Mouse (Mus musculus): ENCODE measurements around the gene Exosc1.

- TF ChIP-seq FOSL1 (IDR thresholded peaks at IDR 0.05; ENCODE audit: insufficient read depth, low read length, poor library complexity, severe bottlenecking) = no peak
- TF ChIP-seq CTCF (IDR thresholded peaks at IDR 0.05; ENCODE audit: control insufficient read depth, insufficient read depth, insufficient read length) = no peak
- no peak for TF ChIP-seq MYOD1 (IDR thresholded peaks at IDR 0.05; ENCODE audit: control insufficient read depth, insufficient read length, low read depth)
- no peak for TF ChIP-seq MYOG (IDR thresholded peaks at IDR 0.05; ENCODE audit: control insufficient read depth, extremely low read depth, insufficient read length)
Measured at GRCm38 (mm10) chr19:41888191-41888590, 45.0 kb downstream of the Exosc1 start.
